Mouse (Mus musculus): ENCODE data around the gene Taar4. TPM values are rescaled to one million over a fixed set of nuclear protein-coding genes. Genes with fewer than 3 reads are reported as not detected.

Gene Taar4
- total RNA-seq (2012; rRNA removed) (not detected in 2 replicates), polyA plus RNA-seq (2012; ENCODE audit: insufficient read depth in 1 of 2, insufficient read length in 2 of 2, low read depth in 1 of 2, low replicate concordance in 2 of 2, missing spikeins in 1 of 2) (not detected)

DNA sequence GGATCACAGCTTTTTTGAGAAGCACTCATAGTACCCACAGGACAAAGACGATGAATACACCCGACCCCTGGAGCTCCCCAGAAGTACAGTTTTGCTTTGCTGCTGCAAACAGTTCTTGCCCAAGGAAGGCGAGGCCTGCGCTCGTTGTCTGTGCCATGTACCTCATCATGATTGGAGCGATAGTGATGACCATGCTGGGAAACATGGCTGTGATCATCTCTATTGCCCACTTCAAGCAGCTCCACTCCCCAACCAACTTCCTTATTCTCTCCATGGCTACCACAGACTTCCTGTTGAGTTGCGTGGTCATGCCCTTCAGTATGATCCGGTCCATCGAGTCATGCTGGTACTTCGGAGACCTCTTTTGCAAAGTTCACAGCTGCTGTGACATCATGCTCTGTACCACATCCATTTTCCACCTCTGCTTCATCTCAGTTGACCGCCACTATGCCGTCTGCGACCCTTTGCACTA lies at the start of gene Taar4:
TSS of gene Taar4 (plus strand) at position 51 of the 472 bp plus-strand sequence.
- Histone ChIP-seq H3K9me3 (replicated peaks; ENCODE audit: insufficient read depth, low read length) (no peaks in the 10 kb centered on the region), H3K4me3 (ENCODE audit: control insufficient read depth in 1 of 2, insufficient read depth in 1 of 2, low read depth in 2 of 2, low read length in 2 of 2) (no peak within 1 kb of the TSS), H3K36me3 (ENCODE audit: control insufficient read depth in 1 of 2, insufficient read depth in 2 of 2, low read length in 2 of 2) (no peaks in the 10 kb centered on the region), H3K9ac (ENCODE audit: control insufficient read depth, low read depth, low read length, poor library complexity, severe bottlenecking) (no peak within 1 kb of the TSS), H3K27me3 (ENCODE audit: control insufficient read depth in 1 of 2, insufficient read depth in 2 of 2, low read length in 2 of 2) (peaks cover 0 to 1% of the 10 kb centered on the region in 2 experiments; a peak in 1 of 4 replicates), H3K79me2 (ENCODE audit: control insufficient read depth, insufficient read depth, low read length, poor library complexity) (no peaks in the 10 kb centered on the region), H3K27ac (ENCODE audit: control insufficient read depth, low read depth, low read length) (no peak within 1 kb of the TSS), H3K4me1 (ENCODE audit: control insufficient read depth in 1 of 2, insufficient read depth in 2 of 2, low read length in 2 of 2) (no peaks in the 10 kb centered on the region)
- no peak for DNase-seq (ENCODE audit: low read depth, low spot score)
- no peak for TF ChIP-seq TAL1 (IDR thresholded peaks at IDR 0.05; ENCODE audit: low read length)
- no peak for TF ChIP-seq MYC (IDR thresholded peaks at IDR 0.05; ENCODE audit: low read depth, low read length)
- TF ChIP-seq ZNF384 (IDR thresholded peaks at IDR 0.05; ENCODE audit: low read depth, low read length): no peak
- TF ChIP-seq E2F4 (IDR thresholded peaks at IDR 0.05; ENCODE audit: borderline replicate concordance, low read depth, low read length): no peak
- TF ChIP-seq NELFE (IDR thresholded peaks at IDR 0.05; ENCODE audit: low read depth, low read length): no peak
- no peak for TF ChIP-seq ZKSCAN1 (IDR thresholded peaks at IDR 0.05; ENCODE audit: low read depth, low read length)
- no peak for TF ChIP-seq CHD1 (IDR thresholded peaks at IDR 0.05; ENCODE audit: low read depth, low read length)
- TF ChIP-seq UBTF (IDR thresholded peaks at IDR 0.05; ENCODE audit: borderline replicate concordance, insufficient read depth, low read depth, low read length): no peak
- no peak for TF ChIP-seq SMC3 (IDR thresholded peaks at IDR 0.05; ENCODE audit: low read depth, low read length)
- TF ChIP-seq MEF2A (IDR thresholded peaks at IDR 0.05; ENCODE audit: extremely low read depth, insufficient replicate concordance, low read depth, low read length, poor library complexity, severe bottlenecking): no peak
- no peak for TF ChIP-seq MXI1 (IDR thresholded peaks at IDR 0.05; ENCODE audit: low read depth, low read length)

DNA sequence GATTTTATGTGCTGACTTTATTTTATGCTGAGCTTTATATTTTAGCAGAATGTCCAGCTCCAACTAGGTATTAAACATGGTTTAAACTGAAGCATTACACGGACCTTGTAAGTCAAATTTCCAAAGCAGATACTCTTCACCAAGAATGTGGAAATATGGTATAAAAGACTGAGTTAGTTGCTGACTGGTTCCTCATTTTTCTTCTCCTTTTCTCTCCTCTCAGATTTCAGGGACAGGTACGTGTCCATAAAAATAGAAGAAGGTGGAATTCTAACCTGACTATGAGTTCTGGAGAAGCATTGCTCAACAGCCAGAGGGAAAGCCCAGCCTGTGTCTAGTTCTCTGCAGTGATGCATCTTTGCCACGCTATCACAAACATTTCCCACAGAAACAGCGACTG lies 40.2 kb upstream of the Taar4 start, which contains the start of gene Taar1:
TSS of gene Taar1 (plus strand) at position 301 of the 400 bp plus-strand sequence.
- Histone ChIP-seq H3K4me1 (ENCODE audit: control insufficient read depth in 1 of 2, insufficient read depth in 2 of 2, low read length in 2 of 2) (no peaks in the 10 kb centered on the region), H3K9ac (ENCODE audit: control insufficient read depth, low read depth, low read length, poor library complexity, severe bottlenecking) (no peak within 1 kb of the TSS), H3K36me3 (ENCODE audit: control insufficient read depth in 1 of 2, insufficient read depth in 2 of 2, low read length in 2 of 2) (no peaks in the 10 kb centered on the region), H3K27me3 (ENCODE audit: control insufficient read depth in 1 of 2, insufficient read depth in 2 of 2, low read length in 2 of 2) (no peaks in the 10 kb centered on the region), H3K79me2 (ENCODE audit: control insufficient read depth, insufficient read depth, low read length, poor library complexity) (no peaks in the 10 kb centered on the region), H3K4me3 (ENCODE audit: control insufficient read depth in 1 of 2, insufficient read depth in 1 of 2, low read depth in 2 of 2, low read length in 2 of 2) (no peak within 1 kb of the TSS), H3K27ac (ENCODE audit: control insufficient read depth, low read depth, low read length) (no peak within 1 kb of the TSS), H3K9me3 (replicated peaks; ENCODE audit: insufficient read depth, low read length) (no peaks in the 10 kb centered on the region)
- TF ChIP-seq ZNF384 (IDR thresholded peaks at IDR 0.05; ENCODE audit: low read depth, low read length) (no peak), SMC3 (IDR thresholded peaks at IDR 0.05; ENCODE audit: low read depth, low read length) (no peak), POLR2A (IDR thresholded peaks at IDR 0.05; ENCODE audit: control insufficient read depth in 1 of 2, insufficient read depth in 1 of 2, low read depth in 1 of 2, low read length in 2 of 2, poor library complexity in 1 of 2) (no peak), ZC3H11A (IDR thresholded peaks at IDR 0.05; ENCODE audit: low read depth, low read length) (no peak), MAX (IDR thresholded peaks at IDR 0.05; ENCODE audit: low read length) (no peak), JUND (IDR thresholded peaks at IDR 0.05; ENCODE audit: low read depth, low read length) (no peak), GABPA (IDR thresholded peaks at IDR 0.05; ENCODE audit: low read depth, low read length) (no peak), MYB (IDR thresholded peaks at IDR 0.05; ENCODE audit: low read depth, low read length) (no peak), EP300 (IDR thresholded peaks at IDR 0.05; ENCODE audit: low read depth in 1 of 2, low read length in 2 of 2) (no peak), CTCF (IDR thresholded peaks at IDR 0.05 in 2 of 3, conservative IDR thresholded peaks at IDR 0.05 in 1 of 3; ENCODE audit: control insufficient read depth in 1 of 3, insufficient read depth in 1 of 3, low read depth in 2 of 3, low read length in 3 of 3, poor library complexity in 1 of 3, severe bottlenecking in 1 of 3) (no peak)
- DNase-seq (ENCODE audit: low read depth, low spot score): no peak
